Mouse (Mus musculus) cerebellum, adult 11-12 months (tissue): ENCODE measurements around the gene P2rx6.
"Not testable (repeated sequence)": the region's sequence is repeated elsewhere in the genome, so short reads cannot be mapped to it uniquely, and the experiment has no call there.

ENCODE experiments used
- DNase-seq: peaks from one replicate; pipeline ENCODE4 v3.0.0; 2022

P2rx6 gene

DNA sequence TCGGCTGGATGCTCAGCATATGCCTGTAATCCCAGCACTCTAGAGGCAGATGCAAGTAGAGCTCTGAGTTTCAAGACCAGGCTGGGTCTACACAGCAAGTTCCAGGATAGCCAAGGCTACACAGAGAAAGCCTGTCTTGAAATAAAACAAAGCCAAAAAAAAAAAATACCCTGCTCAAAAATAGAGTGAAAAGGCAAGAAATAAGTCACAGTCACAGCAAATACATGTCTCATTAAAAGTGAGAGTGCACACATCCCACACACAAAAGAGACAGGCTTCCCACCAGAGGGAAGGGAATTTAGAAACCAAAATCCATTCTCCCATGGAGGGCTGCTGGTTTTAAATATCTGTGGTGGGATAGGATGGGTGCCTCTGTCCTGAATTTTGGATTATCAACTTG lies 1.9 kb downstream of the P2rx6 start:
- no peak for DNase-seq

DNA sequence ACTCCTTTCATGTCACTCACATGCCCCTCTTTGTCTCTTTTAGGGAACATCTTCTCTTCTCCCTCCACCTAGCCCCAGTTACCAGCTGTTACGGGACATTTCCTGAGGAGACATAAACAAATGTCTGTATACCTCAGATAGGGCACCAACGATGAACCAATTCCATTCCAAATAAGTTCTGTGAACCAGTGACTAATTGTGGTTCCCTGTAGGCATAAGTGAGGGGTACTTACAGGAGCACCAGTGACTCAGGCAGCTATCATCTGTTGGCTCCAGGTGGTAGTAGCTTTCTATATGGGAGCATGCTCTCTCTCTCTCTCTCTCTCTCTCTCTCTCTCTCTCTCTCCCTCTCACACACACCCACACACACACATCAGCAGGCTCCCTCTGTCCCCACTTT lies 2.5 kb downstream of the P2rx6 start:
- DNase-seq = no peak

DNA sequence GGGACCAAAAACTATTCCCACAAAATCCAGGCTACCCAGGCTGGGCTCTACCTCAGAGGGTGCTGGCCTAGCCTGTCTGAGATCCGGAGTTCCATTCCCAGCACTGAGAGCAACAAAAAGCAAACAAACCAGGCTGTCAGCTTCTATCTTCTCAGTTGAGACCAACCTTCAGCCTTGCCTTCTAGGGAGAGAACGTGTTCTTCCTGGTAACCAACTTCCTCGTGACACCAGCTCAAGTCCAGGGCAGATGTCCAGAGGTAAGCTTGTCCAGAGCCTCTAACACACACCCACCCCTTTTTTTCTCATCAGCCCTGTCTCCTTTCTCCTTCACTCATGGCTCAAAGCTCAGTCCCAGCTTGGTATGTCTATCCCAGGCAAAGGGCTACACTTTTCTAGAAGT lies 3.1 kb downstream of the P2rx6 start:
- no peak for DNase-seq

DNA sequence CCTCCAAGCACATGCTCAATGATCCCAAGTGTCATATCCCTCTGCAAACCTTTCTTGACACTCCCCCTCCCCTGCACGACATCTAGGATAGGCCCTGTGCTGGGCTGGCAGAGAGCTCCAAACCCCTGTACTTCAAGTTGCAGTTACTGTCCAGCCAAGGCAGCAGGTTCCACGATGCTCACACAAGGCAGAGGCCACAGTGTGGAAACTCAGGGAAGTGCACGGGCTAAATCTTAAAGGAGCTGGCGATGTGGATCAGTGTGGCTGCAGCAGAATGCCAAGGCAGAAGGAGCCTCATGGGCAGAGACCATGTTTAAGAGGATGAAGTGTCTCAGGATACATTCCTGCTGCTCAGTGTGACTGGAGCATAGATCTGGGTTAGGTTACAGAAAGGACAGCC lies 4.5 kb downstream of the P2rx6 start:
- no peak for DNase-seq

DNA sequence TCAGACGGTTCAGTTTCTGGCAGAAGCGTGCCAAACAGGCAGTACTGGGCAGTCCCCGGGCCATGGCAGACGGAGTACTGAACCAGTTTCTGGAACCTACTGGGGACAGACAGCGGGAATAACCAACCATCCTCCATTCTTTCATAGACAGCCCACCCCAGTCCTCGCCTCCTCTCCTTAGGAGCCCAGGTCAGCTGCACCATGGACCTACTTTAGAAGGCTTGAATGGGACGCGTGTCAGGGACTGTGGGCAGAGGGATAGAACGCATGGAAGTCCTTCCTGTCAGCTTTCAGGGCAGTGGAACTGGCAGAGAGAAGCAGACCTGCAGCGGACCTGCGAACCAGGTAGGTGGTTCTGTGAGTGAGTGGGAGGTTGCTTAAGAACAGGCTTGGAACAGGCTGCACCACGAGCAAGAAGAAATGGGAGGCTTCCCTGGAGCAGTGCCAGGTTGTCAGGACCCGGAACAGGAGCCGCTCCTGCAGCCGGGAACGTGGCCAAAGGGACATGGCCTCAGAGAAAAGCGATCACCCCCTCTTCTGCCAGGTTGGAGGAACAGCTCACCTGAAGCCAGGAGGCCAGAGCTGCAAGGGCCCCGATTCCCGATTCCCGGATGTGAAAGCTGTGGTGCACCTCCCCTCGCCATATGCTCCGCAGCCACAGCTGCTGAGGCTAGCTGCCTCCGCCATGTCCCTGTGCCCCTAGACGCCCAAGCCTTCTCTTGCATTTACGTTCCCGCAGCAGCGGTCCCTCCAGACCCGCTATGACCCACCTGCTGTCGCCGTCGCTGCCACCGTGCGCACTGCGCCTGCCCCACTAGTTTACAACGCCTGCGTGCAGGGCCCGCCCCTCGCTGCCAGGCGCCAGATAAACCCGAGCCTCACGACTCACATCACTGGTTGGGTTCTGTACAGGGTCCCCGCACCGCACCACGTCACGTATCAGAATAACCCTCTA lies 14.5 kb downstream of the P2rx6 start:
- peak; percentile 84 for DNase-seq

DNA sequence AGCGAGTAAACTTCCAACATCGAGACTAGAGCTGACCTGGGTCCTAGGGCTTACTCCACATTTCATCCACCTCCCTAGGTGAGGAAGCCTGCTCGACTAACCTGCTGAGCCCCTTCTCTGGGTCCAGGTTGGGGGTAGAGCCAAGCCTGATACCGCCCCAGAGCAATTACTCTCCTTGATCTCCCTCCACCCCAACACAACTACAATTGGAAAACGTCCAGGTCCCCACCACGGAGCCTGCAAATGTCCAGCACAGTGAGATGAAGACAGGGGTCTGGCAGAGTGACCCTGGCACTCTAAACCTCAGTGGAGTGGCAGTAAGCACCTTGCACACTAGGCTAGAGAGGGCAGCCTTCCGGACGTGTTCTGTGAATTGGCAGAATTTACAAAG lies 15.1 kb downstream of the P2rx6 start:
- DNase-seq = peak; percentile 39

DNA sequence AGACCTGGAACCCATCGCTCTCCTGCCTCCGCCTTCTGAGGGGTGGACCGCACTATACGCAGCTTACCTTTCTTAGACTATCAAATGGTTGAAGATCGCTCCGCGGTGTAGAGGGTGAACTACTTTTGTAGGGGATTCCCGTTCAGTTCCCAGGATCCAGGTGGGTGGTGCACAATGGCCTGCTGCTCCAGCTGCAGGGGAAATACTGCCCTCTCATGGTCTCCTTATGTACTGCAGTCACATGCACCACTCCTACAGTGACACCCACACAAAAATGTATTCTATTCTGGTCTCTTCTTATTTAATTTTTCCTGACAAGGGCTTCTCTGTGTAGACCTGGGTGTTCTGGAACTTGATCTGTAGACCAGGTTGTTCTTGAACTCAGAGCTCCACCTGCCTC lies 21.4 kb downstream of the P2rx6 start, which contains the start of gene Slc7a4:
Gene Slc7a4, minus strand, starts transcription at position 151 of the 400 bp plus-strand sequence.
- DNase-seq = no peak

DNA sequence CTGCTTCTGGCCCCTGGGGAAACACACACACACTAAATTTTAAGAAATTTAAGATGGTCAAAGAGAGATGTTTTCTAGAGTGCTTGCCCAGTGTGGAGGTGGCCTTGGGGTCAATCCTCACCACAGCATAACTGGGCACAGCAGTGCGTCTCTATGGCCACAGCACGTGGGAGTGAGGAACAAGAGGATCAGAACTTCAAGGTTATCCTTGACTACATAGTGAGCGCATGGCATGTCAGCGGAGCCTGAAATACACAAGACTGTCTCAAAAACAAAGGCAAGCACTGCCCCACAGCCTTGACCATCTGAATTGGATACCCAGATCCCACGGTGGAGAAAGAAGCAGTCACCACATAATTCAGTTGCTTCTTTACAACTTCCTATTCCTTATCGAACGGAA lies 22.9 kb downstream of the P2rx6 start:
- DNase-seq = no peak

DNA sequence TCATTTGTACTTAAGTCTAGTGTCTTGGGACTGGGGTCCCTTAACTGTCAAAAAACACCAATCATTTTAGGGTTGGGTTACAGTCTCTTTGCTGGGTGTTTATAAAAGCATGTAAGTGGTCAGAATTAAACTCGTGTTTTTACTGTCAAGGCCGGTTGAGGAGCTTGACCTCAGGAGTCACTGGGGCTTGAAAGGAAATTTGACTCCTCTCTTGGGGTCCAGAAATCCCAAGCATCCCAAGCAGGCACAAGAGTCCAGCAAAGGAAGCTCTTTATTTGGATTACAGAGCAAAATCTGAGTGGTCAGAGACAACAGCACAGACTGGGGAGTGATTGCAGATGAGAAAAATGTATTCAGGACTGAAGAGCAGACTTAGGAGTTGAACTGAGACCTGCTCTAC lies 29.0 kb downstream of the P2rx6 start:
- no peak for DNase-seq

DNA sequence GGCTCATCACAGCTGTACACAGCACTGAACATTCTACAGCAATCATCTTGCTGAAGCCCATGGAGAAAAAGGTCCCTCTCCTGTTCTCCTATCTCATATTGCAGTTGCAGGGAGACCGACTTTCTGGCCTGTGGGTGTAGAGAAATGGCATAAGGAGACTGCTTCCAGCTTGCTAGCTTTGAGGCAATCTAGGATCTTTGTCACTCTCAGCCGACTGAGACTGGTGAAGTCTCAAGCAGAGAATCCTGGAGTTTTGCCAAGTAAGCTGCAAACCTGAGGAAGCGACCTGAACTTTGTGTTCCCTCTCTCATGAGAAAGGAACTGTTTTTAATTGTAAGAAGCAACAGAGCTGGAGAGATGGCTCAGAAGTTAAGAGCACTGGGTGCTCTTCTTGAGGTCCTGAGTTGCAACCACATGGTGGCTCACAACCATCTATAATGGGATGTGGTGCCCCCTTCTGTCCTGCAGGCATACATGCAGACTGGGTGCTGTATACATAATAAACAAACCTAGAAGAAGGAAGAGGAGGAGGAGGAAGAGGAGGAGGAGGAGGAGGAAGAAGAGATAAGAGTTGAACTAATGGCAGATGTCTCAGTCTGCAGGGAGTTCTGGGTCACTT lies 39.4 kb downstream of the P2rx6 start:
- no peak for DNase-seq

DNA sequence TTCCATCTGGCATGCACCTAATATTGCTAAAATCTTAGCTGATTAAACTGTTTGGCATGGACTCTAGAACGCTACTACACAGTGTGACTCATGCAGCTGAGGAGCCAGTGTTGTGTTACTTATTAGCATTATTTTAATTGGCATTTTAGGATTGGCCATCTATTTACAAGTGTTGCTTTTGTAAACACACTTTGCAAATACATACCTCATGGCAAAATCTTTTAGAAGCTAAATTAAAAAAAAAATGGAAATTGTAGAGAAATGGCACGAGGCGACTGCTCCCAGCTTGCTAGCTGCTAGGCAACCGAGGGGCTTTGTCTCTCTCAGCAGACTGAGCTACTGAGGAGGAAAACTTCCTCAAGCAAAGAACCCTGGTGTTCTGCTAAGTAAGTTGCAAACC lies 43.3 kb downstream of the P2rx6 start:
- DNase-seq = no peak

DNA sequence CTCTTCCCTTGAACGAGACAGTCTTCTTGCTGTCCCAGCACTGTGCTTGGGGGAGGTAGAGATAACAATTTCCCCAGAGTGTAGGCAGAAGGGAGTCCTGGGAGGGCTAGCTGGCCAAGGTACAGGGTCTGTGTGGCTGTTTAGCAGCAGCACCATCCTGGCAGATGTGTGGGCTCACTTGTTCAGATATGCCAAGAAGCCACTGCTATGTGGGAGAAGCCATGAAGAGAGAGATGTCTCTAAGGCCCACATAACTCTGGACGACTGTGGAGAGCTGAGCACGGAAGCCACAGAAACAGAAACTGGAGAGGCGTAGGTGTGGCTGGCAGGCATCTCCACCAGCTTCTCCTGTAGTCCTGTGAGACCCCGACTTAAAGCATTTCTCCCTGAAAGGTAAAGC lies 44.0 kb downstream of the P2rx6 start:
- DNase-seq = no peak

DNA sequence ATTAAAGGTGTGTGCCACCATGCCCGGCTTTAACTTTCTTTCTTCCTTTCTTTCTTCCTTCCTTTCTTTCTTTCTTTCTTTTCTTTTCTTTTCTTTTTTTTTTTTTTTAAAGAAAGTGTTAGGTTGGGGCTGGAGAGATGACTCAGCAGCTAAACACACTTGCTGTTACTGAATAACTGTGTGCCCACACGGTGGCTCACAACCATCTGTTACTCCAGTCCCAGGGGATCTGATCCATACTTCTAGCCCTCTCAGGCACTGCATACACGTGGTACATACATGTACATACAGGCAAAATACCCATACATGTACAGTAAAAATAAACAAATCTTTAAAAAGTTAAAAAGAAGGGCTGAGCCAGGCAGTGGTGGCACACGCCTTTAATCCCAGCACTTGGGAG lies 49.7 kb downstream of the P2rx6 start:
- DNase-seq = no peak

DNA sequence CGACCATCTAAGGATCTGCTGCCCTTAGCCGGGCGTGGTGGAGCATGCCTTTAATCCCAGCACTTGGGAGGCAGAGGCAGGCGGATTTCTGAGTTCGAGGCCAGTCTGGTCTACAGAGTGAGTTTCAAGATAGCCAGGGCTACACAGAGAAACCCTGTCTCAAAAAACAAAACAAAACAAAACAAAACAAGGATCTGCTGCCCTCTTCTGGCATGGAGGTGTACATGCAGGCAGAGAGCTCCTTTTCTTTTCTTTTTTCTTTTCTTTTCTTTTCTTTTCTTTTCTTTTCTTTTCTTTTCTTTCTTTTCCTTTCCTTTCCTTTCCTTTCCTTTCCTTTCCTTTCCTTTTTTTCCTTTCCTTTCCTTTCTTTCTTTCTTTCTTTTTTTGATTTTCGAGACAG lies 53.1 kb downstream of the P2rx6 start:
- not testable (repeated sequence) for DNase-seq

DNA sequence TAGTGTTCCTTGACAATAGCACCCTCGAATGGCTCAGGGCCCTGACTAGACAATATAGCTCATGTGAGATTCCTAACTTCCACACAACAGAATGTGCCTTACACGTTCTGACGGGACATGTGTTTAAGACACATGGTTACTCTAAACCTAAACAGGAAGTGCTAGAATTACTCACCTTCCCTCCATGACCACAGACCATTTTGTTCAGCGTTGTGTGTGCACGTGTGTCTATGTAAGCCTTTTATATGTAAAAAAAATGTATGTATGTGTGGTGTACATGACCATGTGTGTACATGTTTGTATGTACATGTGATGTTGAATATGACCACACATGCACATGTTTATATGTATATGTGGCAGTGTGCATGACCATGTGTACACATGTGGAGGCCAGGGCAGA lies 54.5 kb downstream of the P2rx6 start:
- DNase-seq = no peak

DNA sequence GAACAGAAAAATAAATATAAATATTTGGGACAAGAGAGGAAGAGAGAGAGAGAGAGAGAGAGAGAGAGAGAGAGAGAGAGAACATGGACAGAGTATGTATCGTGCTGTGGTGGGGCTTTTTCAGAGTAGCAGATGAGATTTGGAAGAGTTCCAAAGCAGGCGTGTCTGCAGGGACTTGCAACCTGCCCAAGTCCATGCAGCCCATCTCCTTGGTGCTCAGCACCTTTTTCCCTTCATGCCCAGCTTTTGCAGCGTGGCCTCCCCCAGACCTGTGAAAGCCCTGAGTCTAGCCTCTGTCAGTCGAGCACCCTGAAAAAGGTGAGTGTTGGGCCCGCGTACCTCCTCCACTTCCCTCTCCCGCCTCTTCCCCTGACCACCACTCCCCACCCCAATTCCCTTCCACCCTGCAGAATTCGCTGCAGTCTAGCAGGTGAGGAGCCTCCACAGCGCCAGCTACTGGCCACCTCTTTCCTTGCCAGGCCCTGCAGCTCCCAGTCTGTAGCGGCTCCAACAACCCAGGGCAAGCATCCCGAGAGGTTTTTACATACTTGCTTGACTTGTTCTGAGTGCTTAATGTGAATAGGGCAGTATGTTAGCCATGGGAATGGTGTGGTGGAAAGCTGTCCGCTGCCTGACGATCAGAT lies 56.4 kb downstream of the P2rx6 start:
- peak; percentile 61 for DNase-seq

DNA sequence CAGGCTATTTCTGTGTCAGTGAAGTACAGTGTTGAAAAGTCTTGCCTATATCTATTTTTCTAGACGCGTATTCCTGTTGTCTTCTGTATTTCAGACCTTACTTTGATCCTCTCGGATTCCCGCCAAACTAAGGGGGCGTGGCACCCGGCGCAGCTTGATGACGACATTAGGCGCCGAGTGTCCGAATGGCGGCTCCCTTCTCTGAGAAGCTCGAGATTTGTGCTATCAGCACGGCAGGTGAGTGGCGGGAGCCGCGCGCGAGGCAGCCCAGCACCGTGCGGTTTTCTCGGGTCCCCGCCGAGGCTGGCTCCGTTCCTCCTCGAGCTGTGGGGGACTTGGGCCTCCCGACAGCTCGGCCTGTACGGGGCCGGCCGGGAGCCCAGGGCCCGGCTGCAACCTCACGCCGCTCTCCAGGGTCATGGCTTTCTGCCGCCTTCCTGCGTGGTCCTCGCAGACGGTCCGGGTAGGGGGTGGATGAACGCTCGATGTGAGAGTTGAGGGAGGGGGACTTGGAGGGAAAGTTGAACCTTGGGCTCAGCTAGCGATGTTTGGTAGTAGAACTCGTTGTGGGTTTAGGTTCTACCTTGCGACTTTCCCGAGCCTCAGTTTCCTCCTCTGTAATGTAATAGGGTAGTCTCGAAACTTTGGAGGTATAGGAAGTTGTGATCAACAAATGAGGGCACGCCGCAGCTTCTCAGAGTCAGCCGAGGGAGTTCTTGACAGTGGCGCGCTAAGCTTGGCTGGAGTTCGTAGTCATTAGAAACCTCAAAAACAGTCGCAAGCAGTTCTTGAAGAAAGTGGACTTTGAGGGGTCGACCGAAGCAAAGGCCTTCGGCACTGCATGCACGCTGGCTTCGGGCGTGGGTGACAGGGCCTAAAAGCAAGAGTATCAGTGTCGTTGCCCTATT lies 57.8 kb downstream of the P2rx6 start, which contains the start of gene Smpd4:
Gene Smpd4, plus strand, starts transcription at position 157 of the 908 bp plus-strand sequence.
- DNase-seq = peak; percentile 80

DNA sequence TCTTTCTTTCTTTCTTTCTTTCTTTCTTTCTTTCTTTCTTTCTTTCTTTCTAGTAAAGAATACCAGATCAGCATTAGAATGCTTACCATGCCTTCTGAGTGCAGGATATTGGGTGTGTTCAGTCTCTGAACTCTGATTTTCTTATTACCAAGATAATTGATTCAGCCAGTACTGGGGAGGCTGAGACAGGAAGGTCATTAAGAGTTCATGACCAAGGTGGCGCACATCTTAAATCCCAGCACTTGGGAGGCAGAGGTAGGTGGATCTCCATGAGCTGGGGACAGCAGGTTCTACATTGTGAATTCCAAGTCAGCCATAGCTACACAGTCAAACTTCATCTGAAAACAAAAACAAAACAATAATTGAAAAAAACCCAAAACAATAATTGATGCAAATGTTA lies 60.3 kb downstream of the P2rx6 start:
- no peak for DNase-seq

DNA sequence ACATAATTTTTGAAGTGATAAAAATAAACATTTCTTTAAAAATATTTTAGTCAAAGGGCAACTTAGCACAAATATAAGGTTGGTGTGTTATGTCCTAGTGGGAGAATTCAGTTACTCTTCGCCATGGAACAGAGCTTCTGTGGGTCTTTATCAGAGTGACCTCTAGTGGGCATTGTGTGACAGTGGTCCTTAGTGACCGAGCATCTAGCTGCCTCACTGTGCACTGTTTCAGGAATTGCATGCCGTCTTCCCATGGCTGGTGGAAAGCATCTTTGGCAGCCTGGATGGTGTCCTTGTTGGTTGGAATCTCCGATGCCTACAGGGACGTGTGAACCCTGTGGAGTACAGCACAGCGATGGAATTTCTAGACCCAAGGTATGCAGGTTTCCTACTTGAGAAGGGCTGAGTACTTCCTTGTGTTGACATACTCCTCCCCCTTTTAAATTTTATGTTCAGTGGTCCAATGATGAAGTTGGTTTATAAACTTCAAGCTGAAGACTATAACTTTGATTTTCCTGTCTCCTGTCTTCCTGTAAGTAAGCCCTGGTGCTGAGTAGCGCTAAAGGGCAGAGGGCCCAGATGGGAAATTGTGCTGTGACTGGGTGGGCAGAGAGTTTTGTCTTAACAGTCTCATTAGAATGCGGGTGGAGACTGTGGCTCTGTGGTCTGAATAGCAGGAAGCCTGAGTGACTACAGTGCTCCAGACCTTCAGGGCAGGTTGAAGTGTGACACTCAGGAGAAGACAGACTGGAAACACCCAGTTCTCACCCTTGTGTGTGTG lies 64.0 kb downstream of the P2rx6 start:
- DNase-seq = no peak

DNA sequence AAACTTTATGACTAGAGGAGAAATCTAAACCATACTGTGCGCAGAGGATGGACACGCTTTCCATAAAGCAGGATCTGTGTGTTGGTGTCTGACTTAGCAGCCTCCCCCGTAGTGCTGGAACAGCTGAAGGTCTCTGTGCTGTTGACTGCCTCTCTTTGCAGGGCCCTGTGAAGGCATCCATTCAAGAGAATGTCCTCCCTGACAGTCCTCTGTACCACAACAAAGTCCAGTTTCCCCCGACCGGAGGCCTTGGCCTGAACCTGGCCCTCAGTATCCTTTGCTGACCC lies 64.5 kb downstream of the P2rx6 start:
- DNase-seq = no peak
